Mouse (Mus musculus): ENCODE measurements at regions not wholly inside any gene's neighbourhood (a gene's known extent, or its start where the extent isn't known, plus 50 kb on each side); places are given as distances from the start of the nearest gene placed in this dataset.

- H3K4me3 ChIP-seq, result no peak overlapping the region
- H3K4me2 ChIP-seq (replicated peaks), result no peak overlapping the region
- H3K9me3 ChIP-seq, result no peaks in the 10 kb centered on the region
- 69% methylated on average over 1 of the region's 1 CpGs for WGBS
- H3K27me3 ChIP-seq, result no peaks in the 10 kb centered on the region
- H3K9ac ChIP-seq, result no peak overlapping the region
- no peak for ATAC-seq (ENCODE audit: low FRiP score, low read depth)
- H3K36me3 ChIP-seq, result no peaks in the 10 kb centered on the region
- no peak overlapping the region for H3K27ac ChIP-seq
- H3K4me1 ChIP-seq, result no peaks in the 10 kb centered on the region
Measured at GRCm38 (mm10) chr3:82781464-82781863, 94.8 kb downstream of the Rbm46 start.

DNA sequence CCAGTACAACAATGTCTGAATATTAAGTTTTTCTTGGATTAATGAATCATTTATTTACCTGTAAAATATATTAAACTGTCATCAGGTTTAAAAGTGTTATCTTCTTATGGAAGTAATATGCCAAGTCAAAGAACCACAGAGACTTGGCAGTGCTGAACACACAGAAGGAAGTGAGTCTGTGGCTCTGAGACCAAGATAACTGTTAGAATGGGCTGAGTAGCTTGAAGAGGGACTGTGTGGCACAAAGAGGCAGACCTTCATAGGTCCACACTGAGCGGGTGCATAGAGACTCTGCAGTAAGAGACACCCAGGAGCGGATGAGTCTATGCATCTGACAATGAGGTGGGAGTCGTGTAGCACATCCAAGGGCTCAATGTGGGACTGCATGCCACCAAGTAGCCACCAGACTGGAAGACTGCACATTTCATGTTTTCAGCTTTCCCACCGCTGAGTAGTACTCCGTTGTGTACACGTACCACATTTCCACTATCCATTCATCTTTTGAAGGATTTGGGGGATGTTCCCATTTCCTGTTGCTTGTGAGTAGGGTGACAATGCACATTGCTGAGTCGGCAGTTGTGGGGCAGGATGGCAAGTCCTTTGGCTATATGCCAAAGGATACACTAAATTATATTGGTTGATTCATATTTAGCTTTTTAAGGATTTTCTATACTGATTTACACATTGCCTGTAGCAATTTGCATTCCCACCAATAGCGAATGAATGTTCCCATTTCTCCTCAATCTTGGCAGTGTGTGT lies 105.6 kb downstream of the Rbm46 start:
- H3K27ac ChIP-seq, result no peak overlapping the region
- H3K4me2 ChIP-seq (replicated peaks), result no peak overlapping the region
- no peak overlapping the region for H3K9ac ChIP-seq
- no peaks in the 10 kb centered on the region for H3K27me3 ChIP-seq
- H3K36me3 ChIP-seq, result no peaks in the 10 kb centered on the region
- no peak overlapping the region for H3K4me3 ChIP-seq
- H3K9me3 ChIP-seq, result no peaks in the 10 kb centered on the region
- no peak for ATAC-seq (ENCODE audit: low FRiP score, low read depth)
- 92% methylated on average over 8 of the region's 8 CpGs for WGBS
- H3K4me1 ChIP-seq, result no peaks in the 10 kb centered on the region

DNA sequence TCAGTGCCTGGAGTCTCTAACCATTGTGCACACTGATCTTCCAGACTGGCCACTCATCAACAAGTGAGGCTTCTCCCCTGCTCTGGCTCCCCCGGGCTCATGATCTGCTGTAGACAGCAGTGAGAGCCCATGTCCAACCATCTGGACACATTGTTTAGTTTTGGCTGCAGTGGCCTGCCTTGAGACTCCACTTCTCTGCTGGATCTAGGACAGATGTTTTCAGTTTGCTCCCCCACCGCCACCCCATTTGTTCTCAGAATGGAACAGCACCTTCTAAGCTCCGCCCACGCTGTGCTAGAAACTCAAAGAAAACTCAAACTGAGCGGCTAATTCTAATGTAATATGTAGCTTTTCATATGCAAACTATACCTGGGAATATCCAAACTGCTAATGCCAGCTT lies 108.8 kb downstream of the Rbm46 start:
- Histone ChIP-seq H3K36me3 (no peaks in the 10 kb centered on the region), H3K4me3 (no peak overlapping the region), H3K27ac (no peak overlapping the region), H3K4me1 (no peaks in the 10 kb centered on the region), H3K27me3 (no peaks in the 10 kb centered on the region), H3K4me2 (replicated peaks) (no peak overlapping the region), H3K9ac (no peak overlapping the region), H3K9me3 (no peaks in the 10 kb centered on the region)
- 35% methylated on average over 5 of the region's 5 CpGs for WGBS
- ATAC-seq (ENCODE audit: low FRiP score, low read depth), result no peak

- Histone ChIP-seq H3K4me3 (no peak overlapping the region), H3K36me3 (no peaks in the 10 kb centered on the region), H3K9me3 (no peaks in the 10 kb centered on the region), H3K4me2 (replicated peaks) (no peak overlapping the region), H3K27me3 (no peaks in the 10 kb centered on the region), H3K27ac (no peak overlapping the region), H3K9ac (no peak overlapping the region), H3K4me1 (no peaks in the 10 kb centered on the region)
- no peak for ATAC-seq (ENCODE audit: low FRiP score, low read depth)
- WGBS, result 80% methylated on average over 2 of the region's 2 CpGs
Measured at GRCm38 (mm10) chr3:82759946-82760345, 116.3 kb downstream of the Rbm46 start.

GRCm38 (mm10) chr3:82758967-82759366 lies 117.3 kb downstream of the Rbm46 start:
- H3K36me3 ChIP-seq, result no peaks in the 10 kb centered on the region
- H3K4me2 ChIP-seq (replicated peaks), result no peak overlapping the region
- no peaks in the 10 kb centered on the region for H3K27me3 ChIP-seq
- H3K4me3 ChIP-seq, result no peak overlapping the region
- no peaks in the 10 kb centered on the region for H3K9me3 ChIP-seq
- WGBS, result 64% methylated on average over 1 of the region's 1 CpGs
- no peak overlapping the region for H3K9ac ChIP-seq
- no peak overlapping the region for H3K27ac ChIP-seq
- H3K4me1 ChIP-seq, result no peaks in the 10 kb centered on the region
- no peak for ATAC-seq (ENCODE audit: low FRiP score, low read depth)

DNA sequence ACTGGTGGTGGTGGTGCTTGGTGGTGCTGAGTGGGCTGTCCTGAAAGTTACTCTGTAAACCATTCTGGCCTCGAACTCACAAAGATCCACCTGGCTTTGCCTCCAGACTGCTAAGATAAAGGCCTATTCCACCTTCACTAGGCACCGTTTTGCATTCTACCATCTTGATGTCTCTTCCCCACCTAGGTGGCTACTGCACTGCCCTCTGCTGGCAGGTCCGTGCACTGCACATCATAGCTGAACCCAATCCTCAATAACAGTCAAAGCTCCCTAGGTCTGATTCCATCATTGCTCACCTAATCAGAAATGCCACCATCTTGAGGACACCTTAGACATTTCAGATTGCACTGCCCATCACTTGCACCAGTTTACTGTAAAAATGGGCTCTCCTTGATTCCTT lies 150.7 kb downstream of the Rbm46 start:
- no peak overlapping the region for H3K9ac ChIP-seq
- no peak for ATAC-seq (ENCODE audit: low FRiP score, low read depth)
- 27% methylated on average over 3 of the region's 3 CpGs for WGBS

DNA sequence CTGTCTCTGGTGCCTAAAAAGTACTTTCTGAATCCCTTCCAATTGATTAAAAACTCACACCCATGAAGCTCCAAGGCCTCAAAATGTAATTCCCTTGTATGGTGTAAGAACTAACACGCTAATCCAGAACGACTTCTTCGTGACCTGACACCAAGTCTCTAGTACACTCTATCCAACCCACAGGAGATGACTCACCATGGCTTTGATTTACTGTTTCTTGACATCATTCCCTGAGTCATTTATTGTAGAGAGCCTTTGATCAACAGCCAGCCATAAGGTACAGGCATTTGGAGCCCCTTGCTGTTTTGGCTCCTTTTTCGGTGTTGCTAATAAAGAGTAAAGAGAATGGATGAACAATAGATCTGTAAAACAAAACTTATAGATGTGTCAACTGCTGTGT lies 159.7 kb upstream of the Npy2r start:
- Histone ChIP-seq H3K36me3 (no peaks in the 10 kb centered on the region), H3K27me3 (no peaks in the 10 kb centered on the region), H3K27ac (no peak overlapping the region), H3K9ac (no peak overlapping the region), H3K9me3 (no peaks in the 10 kb centered on the region), H3K4me2 (replicated peaks) (no peak overlapping the region), H3K4me1 (no peaks in the 10 kb centered on the region), H3K4me3 (no peak overlapping the region)
- no peak for ATAC-seq (ENCODE audit: low FRiP score, low read depth)
- WGBS, result 79% methylated on average over 4 of the region's 4 CpGs

More for the DNA sequence above, 150.7 kb downstream of the Rbm46 start:
- no peak overlapping the region for H3K4me3 ChIP-seq
- no peak overlapping the region for H3K4me2 ChIP-seq (replicated peaks)
- H3K9me3 ChIP-seq, result no peaks in the 10 kb centered on the region
- no peaks in the 10 kb centered on the region for H3K27me3 ChIP-seq
- H3K27ac ChIP-seq, result no peak overlapping the region
- no peaks in the 10 kb centered on the region for H3K36me3 ChIP-seq
- H3K4me1 ChIP-seq, result no peaks in the 10 kb centered on the region

DNA sequence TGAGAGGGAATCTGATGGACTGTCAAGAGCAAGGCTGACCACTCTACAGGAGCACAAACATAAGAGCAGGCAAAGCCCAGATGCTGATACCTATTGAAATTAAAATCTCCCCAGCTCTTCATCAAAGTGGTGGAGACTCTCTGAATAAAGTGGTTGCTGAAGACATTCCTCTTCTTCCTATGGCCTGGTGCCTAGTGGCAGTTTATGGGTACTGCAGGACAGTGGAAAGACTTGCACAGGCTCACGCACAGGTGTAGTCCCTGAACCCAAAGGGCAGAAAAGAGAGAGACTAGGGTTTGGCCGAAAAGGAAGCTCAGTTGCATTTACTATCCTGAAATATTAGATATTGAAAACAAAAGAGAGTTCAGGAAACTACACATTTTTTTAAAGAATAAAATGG lies 144.2 kb upstream of the Npy2r start:
- ATAC-seq (ENCODE audit: low FRiP score, low read depth), result no peak
- no peak overlapping the region for H3K4me3 ChIP-seq
- 89% methylated on average over 2 of the region's 2 CpGs for WGBS
- no peaks in the 10 kb centered on the region for H3K9me3 ChIP-seq
- no peaks in the 10 kb centered on the region for H3K36me3 ChIP-seq
- H3K4me1 ChIP-seq, result no peaks in the 10 kb centered on the region
- no peak overlapping the region for H3K9ac ChIP-seq
- H3K27ac ChIP-seq, result no peak overlapping the region
- H3K4me2 ChIP-seq (replicated peaks), result no peak overlapping the region
- no peaks in the 10 kb centered on the region for H3K27me3 ChIP-seq

DNA sequence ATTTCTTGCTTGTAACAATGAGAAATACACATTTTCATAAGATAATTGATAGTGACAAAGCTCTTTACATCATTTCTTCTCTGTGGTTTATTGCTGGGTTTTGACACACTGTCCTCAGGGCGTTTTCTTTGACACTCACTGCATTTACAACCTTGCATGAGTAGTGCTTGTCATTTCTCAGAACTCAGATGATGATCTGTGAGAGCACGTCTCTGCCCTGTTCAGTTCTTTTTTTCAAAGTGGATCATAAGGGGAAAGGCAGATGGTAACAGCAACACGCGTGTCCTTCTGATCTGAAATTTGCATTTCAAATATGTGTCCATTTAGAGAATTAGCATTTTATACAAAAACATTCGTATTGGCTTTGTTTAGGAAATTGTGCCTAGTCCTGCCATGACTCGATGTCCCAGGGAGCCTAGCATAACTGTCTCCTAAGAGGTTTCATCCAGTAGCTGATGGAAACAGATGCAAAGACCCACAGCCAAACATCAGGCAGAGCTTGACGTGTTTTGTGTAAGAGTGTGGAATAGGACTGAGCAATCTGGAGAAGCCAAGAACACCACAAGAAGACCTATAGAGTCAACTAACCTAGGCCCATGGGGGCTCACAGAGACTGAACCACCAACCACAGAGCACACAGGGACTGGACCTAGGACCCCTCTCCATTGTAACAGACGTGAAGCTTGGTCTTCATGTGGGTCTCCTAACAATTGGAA lies 108.4 kb upstream of the Npy2r start:
- no peak overlapping the region for H3K27ac ChIP-seq
- H3K36me3 ChIP-seq, result no peaks in the 10 kb centered on the region
- H3K27me3 ChIP-seq, result no peaks in the 10 kb centered on the region
- no peaks in the 10 kb centered on the region for H3K4me1 ChIP-seq
- ATAC-seq (ENCODE audit: low FRiP score, low read depth), result no peak
- no peaks in the 10 kb centered on the region for H3K9me3 ChIP-seq
- no peak overlapping the region for H3K4me2 ChIP-seq (replicated peaks)
- H3K9ac ChIP-seq, result no peak overlapping the region
- H3K4me3 ChIP-seq, result no peak overlapping the region
- 81% methylated on average over 8 of the region's 8 CpGs for WGBS

DNA sequence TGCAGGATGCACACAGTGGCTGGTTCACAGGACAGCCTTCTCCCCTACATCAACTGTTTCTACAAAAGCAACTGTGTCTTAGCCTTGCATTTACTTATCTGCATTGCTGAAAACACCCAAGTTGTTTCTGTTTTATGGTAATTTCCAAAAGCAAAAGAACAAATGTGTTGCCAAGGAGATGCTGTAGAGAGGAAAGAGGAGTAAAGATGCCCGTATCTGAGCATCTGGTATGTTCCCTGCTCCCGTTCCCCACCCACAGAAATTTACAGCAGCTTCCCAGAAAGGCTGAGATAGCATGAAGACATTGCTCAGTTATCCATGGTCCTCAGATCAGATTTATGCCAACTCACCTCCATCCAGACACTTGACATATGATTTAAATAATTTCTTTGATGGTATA lies 104.5 kb upstream of the Npy2r start:
- no peak for ATAC-seq (ENCODE audit: low FRiP score, low read depth)
- Histone ChIP-seq H3K36me3 (no peaks in the 10 kb centered on the region), H3K4me1 (no peaks in the 10 kb centered on the region), H3K27me3 (no peaks in the 10 kb centered on the region), H3K9ac (no peak overlapping the region), H3K9me3 (no peaks in the 10 kb centered on the region), H3K27ac (no peak overlapping the region), H3K4me2 (replicated peaks) (no peak overlapping the region), H3K4me3 (no peak overlapping the region)
- WGBS, result 74% methylated on average over 2 of the region's 2 CpGs

GRCm38 (mm10) chr3:82640052-82640451 lies 92.2 kb upstream of the Npy2r start:
- no peaks in the 10 kb centered on the region for H3K4me1 ChIP-seq
- WGBS, result 84% methylated on average over 2 of the region's 2 CpGs
- H3K9me3 ChIP-seq, result no peaks in the 10 kb centered on the region
- H3K4me3 ChIP-seq, result no peak overlapping the region
- no peak for ATAC-seq (ENCODE audit: low FRiP score, low read depth)
- no peak overlapping the region for H3K27ac ChIP-seq
- H3K36me3 ChIP-seq, result no peaks in the 10 kb centered on the region
- H3K4me2 ChIP-seq (replicated peaks), result no peak overlapping the region
- H3K9ac ChIP-seq, result no peak overlapping the region
- no peaks in the 10 kb centered on the region for H3K27me3 ChIP-seq

GRCm38 (mm10) chr3:82636666-82637065 lies 88.8 kb upstream of the Npy2r start:
- no peak overlapping the region for H3K4me3 ChIP-seq
- no peaks in the 10 kb centered on the region for H3K27me3 ChIP-seq
- no peak overlapping the region for H3K4me2 ChIP-seq (replicated peaks)
- no peaks in the 10 kb centered on the region for H3K9me3 ChIP-seq
- no peaks in the 10 kb centered on the region for H3K36me3 ChIP-seq
- no peak overlapping the region for H3K27ac ChIP-seq
- no peaks in the 10 kb centered on the region for H3K4me1 ChIP-seq
- WGBS, result 30% methylated on average over 3 of the region's 3 CpGs
- no peak overlapping the region for H3K9ac ChIP-seq
- peak; percentile 51; the same call in 1 of the 2 replicates for ATAC-seq (ENCODE audit: low FRiP score, low read depth)
